Mouse (Mus musculus) C2C12 (cell line): ENCODE data around the gene Gm21974. TPM values are rescaled to one million over a fixed set of nuclear protein-coding genes. Genes with fewer than 3 reads are reported as not detected.
"Not testable (repeated sequence)": the region's sequence is repeated elsewhere in the genome, so short reads cannot be mapped to it uniquely, and the experiment has no call there.

Experiments used
- H3K27me3 ChIP-seq: one replicate; pipeline ENCODE4 v1.6.1; 2011; ENCODE audit not compliant: control insufficient read depth, insufficient read depth, insufficient read length
- H3K36me3 ChIP-seq: one replicate; pipeline ENCODE4 v1.6.1; 2011; ENCODE audit not compliant: control insufficient read depth, insufficient read depth
- H3K4me3 ChIP-seq: one replicate; pipeline ENCODE4 v1.5.1; 2011; ENCODE audit warnings: mild to moderate bottlenecking, control low read depth; ENCODE audit not compliant: poor library complexity, insufficient read depth, severe bottlenecking
- H3K79me2 ChIP-seq: one replicate; pipeline ENCODE4 v1.6.1; 2011; ENCODE audit not compliant: control insufficient read depth, insufficient read depth
- H3K79me3 ChIP-seq: one replicate; pipeline ENCODE4 v1.6.1; 2011; ENCODE audit warnings: low read depth, control low read depth
- H3ac ChIP-seq: one replicate; pipeline ENCODE3; 2011; ENCODE audit warnings: low read depth; ENCODE audit not compliant: control insufficient read depth, insufficient read length
- CEBPB ChIP-seq: IDR thresholded peaks from one replicate; pipeline ENCODE4 v1.6.1; 2011; ENCODE audit warnings: low read depth, mild to moderate bottlenecking, control low read depth, moderate library complexity
- CTCF ChIP-seq: IDR thresholded peaks from one replicate; pipeline ENCODE4 v1.5.1; 2011; ENCODE audit not compliant: control insufficient read depth, insufficient read depth, insufficient read length
- FOSL1 ChIP-seq: IDR thresholded peaks from one replicate; pipeline ENCODE4 v1.8.0; 2011; ENCODE audit warnings: mild to moderate bottlenecking, low read length; ENCODE audit not compliant: poor library complexity, insufficient read depth, severe bottlenecking
- MAX ChIP-seq: IDR thresholded peaks from one replicate; pipeline ENCODE4 v1.6.1; 2011; ENCODE audit warnings: mild to moderate bottlenecking, control low read depth
- MYOD1 ChIP-seq: IDR thresholded peaks from one replicate; pipeline ENCODE4 v1.6.1; 2011; ENCODE audit warnings: low read depth; ENCODE audit not compliant: control insufficient read depth, insufficient read length
- MYOG ChIP-seq: IDR thresholded peaks from one replicate; pipeline ENCODE4 v1.6.1; 2011; ENCODE audit not compliant: control insufficient read depth, insufficient read length; ENCODE audit errors: extremely low read depth
- USF1 ChIP-seq: IDR thresholded peaks from one replicate; pipeline ENCODE4 v1.6.1; 2011; ENCODE audit warnings: low read depth, mild to moderate bottlenecking, control low read depth, moderate library complexity
- polyA plus RNA-seq: library from polyadenylated mRNA; unstranded; fragments of >200 nt; fragmentation: generic; extraction: Trizol; gene quantifications from one replicate; pipeline ENCODE4 v1.2.1, GENCODE M21; 2012; ENCODE audit warnings: missing spikeins

Gm21974 gene
- polyA plus RNA-seq, 1 experiment: not detected

- no peaks in the 10 kb centered on the region for H3K79me3 ChIP-seq
- H3ac ChIP-seq: peak overlapping the region; percentile 10
- no peaks in the 10 kb centered on the region for H3K79me2 ChIP-seq
- peak; percentile 32 for TF ChIP-seq MYOD1
- peak; percentile 37 for TF ChIP-seq USF1
- no peak for TF ChIP-seq FOSL1
- H3K4me3 ChIP-seq: no peak overlapping the region
- peaks cover 19% of the 10 kb centered on the region for H3K36me3 ChIP-seq
- H3K27me3 ChIP-seq: no peaks in the 10 kb centered on the region
These were observed 45.0 kb downstream of the Gm21974 start for GRCm38 (mm10) chr7:127849973-127850875.

DNA sequence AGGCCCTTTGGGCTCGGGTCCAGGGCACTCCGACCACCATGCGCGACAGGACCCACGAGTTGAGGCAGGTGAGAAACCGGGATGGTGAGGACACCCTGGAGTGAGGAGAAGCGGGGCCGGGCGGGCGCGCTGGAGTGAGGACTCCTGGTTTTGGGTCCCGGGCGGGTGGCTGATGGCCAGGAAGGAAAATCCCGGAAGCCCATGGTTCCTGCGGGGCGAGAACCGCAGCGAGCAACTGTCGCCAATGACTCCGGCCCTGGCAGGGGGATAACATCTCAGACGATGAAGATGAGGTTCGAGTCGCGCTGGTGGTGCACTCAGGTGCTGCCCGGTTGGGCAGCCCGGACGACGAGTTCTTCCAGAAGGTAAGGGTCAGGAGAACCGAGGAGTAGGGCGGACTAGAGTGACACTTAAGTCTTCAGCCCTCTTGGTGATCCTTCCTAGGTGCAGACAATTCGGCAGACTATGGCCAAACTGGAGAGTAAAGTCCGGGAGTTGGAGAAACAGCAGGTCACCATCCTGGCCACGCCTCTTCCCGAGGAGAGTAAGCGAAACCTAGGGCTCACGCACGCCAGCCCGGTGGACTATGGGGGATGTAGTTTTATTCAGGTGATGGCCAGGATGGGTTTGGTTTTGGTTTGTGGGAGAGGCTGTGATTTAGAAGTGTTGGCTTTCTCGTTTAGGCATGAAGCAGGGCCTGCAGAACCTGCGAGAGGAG, 53.1 kb downstream of the Gm21974 start:
- H3K4me3 ChIP-seq: peak overlapping the region; percentile 74
- H3K36me3 ChIP-seq: peaks cover 35% of the 10 kb centered on the region
- TF ChIP-seq CEBPB (no peak), USF1 (no peak), FOSL1 (no peak), MYOG (no peak), MYOD1 (no peak), CTCF (no peak), MAX (no peak)
- H3K79me3 ChIP-seq: peaks cover 2% of the 10 kb centered on the region
- H3ac ChIP-seq: peak overlapping the region; percentile 95
- peaks cover 12% of the 10 kb centered on the region for H3K79me2 ChIP-seq
- no peaks in the 10 kb centered on the region for H3K27me3 ChIP-seq

GRCm38 (mm10) chr7:127841340-127842000, 53.8 kb downstream of the Gm21974 start:
- TF ChIP-seq MYOG (no peak), USF1 (peak; percentile 94), MAX (peak; percentile 96)
- H3K79me3 ChIP-seq: peaks cover 2% of the 10 kb centered on the region
- H3K79me2 ChIP-seq: peaks cover 12% of the 10 kb centered on the region
- peaks cover 29% of the 10 kb centered on the region for H3K36me3 ChIP-seq
- peak overlapping the region; percentile 95 for H3ac ChIP-seq
- peak overlapping the region; percentile 74 for H3K4me3 ChIP-seq
- H3K27me3 ChIP-seq: no peaks in the 10 kb centered on the region

DNA sequence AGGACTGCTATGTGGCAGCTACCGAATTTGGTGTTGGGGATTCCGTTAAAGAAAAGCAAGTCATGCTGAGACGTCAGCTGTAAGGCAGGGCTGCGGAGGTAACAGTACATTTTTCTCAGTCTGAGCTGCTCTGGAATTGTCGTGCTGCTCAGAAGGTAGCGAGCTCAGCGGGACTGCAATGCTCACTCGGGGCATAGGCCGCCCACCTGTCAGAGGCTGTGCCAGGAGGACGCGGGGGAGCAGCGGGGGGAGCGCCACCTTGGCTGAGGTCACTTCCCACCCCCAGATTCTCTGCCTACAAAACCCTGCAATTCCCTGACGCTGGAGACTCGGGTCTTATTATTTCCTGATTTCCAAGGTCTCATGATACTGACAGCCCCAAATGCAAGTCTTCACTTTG, 54.4 kb downstream of the Gm21974 start:
- peaks cover 2% of the 10 kb centered on the region for H3K79me3 ChIP-seq
- H3K79me2 ChIP-seq: peaks cover 12% of the 10 kb centered on the region
- H3ac ChIP-seq: no peak overlapping the region
- H3K27me3 ChIP-seq: no peaks in the 10 kb centered on the region
- TF ChIP-seq MAX (no peak), USF1 (no peak), MYOD1 (no peak), CTCF (no peak), FOSL1 (no peak), MYOG (no peak), CEBPB (no peak)
- peaks cover 24% of the 10 kb centered on the region for H3K36me3 ChIP-seq
- H3K4me3 ChIP-seq: no peak overlapping the region

DNA sequence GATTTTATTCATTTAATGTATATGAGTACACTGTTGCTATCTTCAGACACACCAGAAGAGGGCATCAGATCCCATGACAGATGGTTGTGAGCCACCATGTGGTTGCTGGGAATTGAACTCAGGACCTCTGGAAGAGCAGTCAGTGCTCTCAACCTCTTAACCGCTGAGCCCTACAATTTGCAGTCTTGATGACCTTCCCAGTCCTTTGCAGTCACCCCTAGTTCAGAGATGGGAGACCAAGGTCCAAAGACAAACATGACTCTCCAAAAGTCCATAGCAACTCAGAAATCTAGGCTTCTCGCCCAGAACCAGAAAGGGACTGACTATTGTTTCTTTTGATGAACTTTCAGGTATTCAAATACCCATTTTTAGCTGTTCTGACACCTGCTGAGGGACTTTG, 55.2 kb downstream of the Gm21974 start:
- not testable (repeated sequence) for H3ac ChIP-seq, H3K27me3 ChIP-seq, H3K79me3 ChIP-seq, H3K4me3 ChIP-seq
- Histone ChIP-seq H3K36me3 (peaks cover 18% of the 10 kb centered on the region), H3K79me2 (peaks cover 12% of the 10 kb centered on the region)

DNA sequence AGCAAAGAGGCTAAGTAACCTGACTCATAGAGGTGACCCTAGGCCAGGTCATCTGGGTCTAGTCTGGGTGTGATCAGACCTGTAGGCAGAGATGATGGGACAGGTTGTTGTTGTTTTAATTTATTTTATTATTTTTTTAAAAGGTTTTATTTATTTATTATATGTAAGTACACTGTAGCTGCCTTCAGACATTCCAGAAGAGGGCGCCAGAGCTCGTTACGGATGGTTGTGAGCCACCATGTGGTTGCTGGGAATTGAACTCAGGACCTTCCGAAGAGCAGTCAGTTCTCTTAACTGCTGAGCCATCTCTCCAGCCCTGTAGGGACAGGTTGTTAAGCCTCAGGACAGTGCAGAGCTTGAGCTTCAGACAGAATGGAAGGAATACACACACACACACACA, 57.4 kb downstream of the Gm21974 start:
- H3ac ChIP-seq, H3K36me3 ChIP-seq, H3K4me3 ChIP-seq, H3K79me2 ChIP-seq, H3K27me3 ChIP-seq, H3K79me3 ChIP-seq: not testable (repeated sequence)
